Mouse (Mus musculus): ENCODE measurements around the gene Pcgf2. TPM values are rescaled to one million over a fixed set of nuclear protein-coding genes. Genes with fewer than 3 reads are reported as not detected.

Gene Pcgf2
- 1.4 TPM for polyA plus RNA-seq (2017; shearing (Covaris generic))

GRCm38 (mm10) chr11:97700003-97700745 is at the start of gene Pcgf2:
Gene Pcgf2, minus strand, starts transcription at chr11:97700497.

GRCm38 (mm10) chr11:97744063-97744717 is 43.9 kb upstream of the Pcgf2 start, which contains the start of gene Pip4k2b:
Gene Pip4k2b, minus strand, starts transcription at chr11:97744704.

GRCm38 (mm10) chr11:97703039-97703826 is 2.9 kb upstream of the Pcgf2 start, which contains the start of gene Psmb3:
Gene Psmb3, plus strand, starts transcription at chr11:97703399.

GRCm38 (mm10) chr11:97685613-97686321 is 14.5 kb downstream of the Pcgf2 start, which contains the start of gene Cisd3:
Gene Cisd3, plus strand, starts transcription at chr11:97685826.

GRCm38 (mm10) chr11:97662893-97663527 is 37.3 kb downstream of the Pcgf2 start, which contains the start of gene Mllt6:
Gene Mllt6, plus strand, starts transcription at chr11:97663414.

Other genes starting within 250 kb of the Pcgf2 start
- gene 4933428G20Rik, start 200.2 kb downstream of the Pcgf2 start, polyA plus RNA-seq (2017; shearing (Covaris generic)) = not detected
- not detected for gene Srcin1, start 124.3 kb downstream of the Pcgf2 start, polyA plus RNA-seq (2017; shearing (Covaris generic))
- gene Epop, start 70.8 kb downstream of the Pcgf2 start, polyA plus RNA-seq (2017; shearing (Covaris generic)) = 9.0 TPM
- 12.7 TPM for gene Mllt6, start 37.1 kb downstream of the Pcgf2 start, polyA plus RNA-seq (2017; shearing (Covaris generic))
- gene Cisd3, start 14.7 kb downstream of the Pcgf2 start, polyA plus RNA-seq (2017; shearing (Covaris generic)) = 70.3 TPM
- gene Psmb3, start 2.9 kb upstream of the Pcgf2 start, polyA plus RNA-seq (2017; shearing (Covaris generic)) = 428 TPM
- gene Pip4k2b, start 44.2 kb upstream of the Pcgf2 start, polyA plus RNA-seq (2017; shearing (Covaris generic)) = 2.6 TPM
- gene Cwc25, start 66.1 kb upstream of the Pcgf2 start, polyA plus RNA-seq (2017; shearing (Covaris generic)) = 27.1 TPM
- gene 1700001P01Rik, start 75.4 kb upstream of the Pcgf2 start, polyA plus RNA-seq (2017; shearing (Covaris generic)) = not detected
- gene Rpl23, start 81.9 kb upstream of the Pcgf2 start, polyA plus RNA-seq (2017; shearing (Covaris generic)) = 408 TPM
- gene Lasp1, start 98.5 kb upstream of the Pcgf2 start, polyA plus RNA-seq (2017; shearing (Covaris generic)) = 201 TPM
- 0.41 TPM for gene B230217C12Rik, start 140.3 kb upstream of the Pcgf2 start, polyA plus RNA-seq (2017; shearing (Covaris generic))
- 0.39 TPM for gene Fbxo47, start 183.7 kb upstream of the Pcgf2 start, polyA plus RNA-seq (2017; shearing (Covaris generic))